Mouse (Mus musculus): ENCODE results near the gene Gstm6. TPM values are rescaled to one million over a fixed set of nuclear protein-coding genes. Genes with fewer than 3 reads are reported as not detected.
"Not testable (repeated sequence)": the region's sequence is repeated elsewhere in the genome, so short reads cannot be mapped to it uniquely, and the experiment has no call there.

Gene Gstm6
- polyA plus RNA-seq, 1 experiment from 2014 or later: 12.2 TPM

- Histone ChIP-seq H3K27me3 (ENCODE audit: control insufficient read depth, insufficient read depth, low read length) (no peaks in the 10 kb centered on the region), H3K4me1 (ENCODE audit: control insufficient read depth, insufficient read depth, low read length) (no peaks in the 10 kb centered on the region), H3K9ac (ENCODE audit: low read length) (no peak overlapping the region), H3K36me3 (ENCODE audit: control insufficient read depth, insufficient read depth) (no peaks in the 10 kb centered on the region), H3K27ac (ENCODE audit: low read length) (no peak overlapping the region), H3K4me3 (ENCODE audit: low read length) (no peak overlapping the region), H3K9me3 (replicated peaks; ENCODE audit: control insufficient read depth, low read length) (no peaks in the 10 kb centered on the region), H3K4me2 (ENCODE audit: low read depth, low read length) (no peak overlapping the region)
- no peak for ATAC-seq (replicated peaks; ENCODE audit: extremely low read depth, insufficient read depth, low FRiP score)
- 90% methylated on average over 3 of the region's 3 CpGs for whole genome bisulfite sequencing
These were observed 28.5 kb upstream of the Gstm6 start for GRCm38 (mm10) chr3:107972070-107972469.

- not testable (repeated sequence) for H3K4me2 ChIP-seq (ENCODE audit: low read depth, low read length); H3K27ac ChIP-seq (ENCODE audit: low read length); H3K9me3 ChIP-seq (replicated peaks; ENCODE audit: control insufficient read depth, low read length); ATAC-seq (replicated peaks; ENCODE audit: extremely low read depth, insufficient read depth, low FRiP score); H3K36me3 ChIP-seq (ENCODE audit: control insufficient read depth, insufficient read depth); H3K4me3 ChIP-seq (ENCODE audit: low read length); H3K27me3 ChIP-seq (ENCODE audit: control insufficient read depth, insufficient read depth, low read length); H3K4me1 ChIP-seq (ENCODE audit: control insufficient read depth, insufficient read depth, low read length); H3K9ac ChIP-seq (ENCODE audit: low read length)
- WGBS: 42% methylated on average over 3 of the region's 3 CpGs
These were observed 27.6 kb upstream of the Gstm6 start for GRCm38 (mm10) chr3:107971101-107971500.

- Histone ChIP-seq H3K4me3 (ENCODE audit: low read length) (no peak within 1 kb of the TSS), H3K36me3 (ENCODE audit: control insufficient read depth, insufficient read depth) (no peaks in the 10 kb centered on the region), H3K4me2 (ENCODE audit: low read depth, low read length) (no peak within 1 kb of the TSS), H3K27me3 (ENCODE audit: control insufficient read depth, insufficient read depth, low read length) (no peaks in the 10 kb centered on the region), H3K9ac (ENCODE audit: low read length) (no peak within 1 kb of the TSS), H3K4me1 (ENCODE audit: control insufficient read depth, insufficient read depth, low read length) (0 out of 2 replicates have a peak, but pooled peaks cover 2% of the 10 kb centered on the region), H3K9me3 (replicated peaks; ENCODE audit: control insufficient read depth, low read length) (no peaks in the 10 kb centered on the region), H3K27ac (ENCODE audit: low read length) (no peak within 1 kb of the TSS)
- peak; percentile 6; the same call in 1 of the 2 replicates for ATAC-seq (replicated peaks; ENCODE audit: extremely low read depth, insufficient read depth, low FRiP score)
- 49% methylated on average over 13 of the region's 13 CpGs for WGBS
These were observed 25.3 kb upstream of the Gstm6 start, which contains the start of gene Gstm3 for GRCm38 (mm10) chr3:107968724-107969395. Gene Gstm3, minus strand, starts transcription at chr3:107969283.

- Histone ChIP-seq H3K4me2 (ENCODE audit: low read depth, low read length) (no peak overlapping the region), H3K9ac (ENCODE audit: low read length) (no peak overlapping the region), H3K27me3 (ENCODE audit: control insufficient read depth, insufficient read depth, low read length) (no peaks in the 10 kb centered on the region), H3K4me3 (ENCODE audit: low read length) (no peak overlapping the region), H3K36me3 (ENCODE audit: control insufficient read depth, insufficient read depth) (no peaks in the 10 kb centered on the region), H3K27ac (ENCODE audit: low read length) (no peak overlapping the region), H3K4me1 (ENCODE audit: control insufficient read depth, insufficient read depth, low read length) (0 out of 2 replicates have a peak, but pooled peaks cover 2% of the 10 kb centered on the region), H3K9me3 (replicated peaks; ENCODE audit: control insufficient read depth, low read length) (no peaks in the 10 kb centered on the region)
- WGBS: 92% methylated on average over 5 of the region's 5 CpGs
- no peak for ATAC-seq (replicated peaks; ENCODE audit: extremely low read depth, insufficient read depth, low FRiP score)
These were observed 23.1 kb upstream of the Gstm6 start for GRCm38 (mm10) chr3:107966631-107967030.

GRCm38 (mm10) chr3:107965592-107965991 is 22.0 kb upstream of the Gstm6 start:
- Histone ChIP-seq H3K4me2 (ENCODE audit: low read depth, low read length) (no peak overlapping the region), H3K36me3 (ENCODE audit: control insufficient read depth, insufficient read depth) (no peaks in the 10 kb centered on the region), H3K9ac (ENCODE audit: low read length) (no peak overlapping the region), H3K4me3 (ENCODE audit: low read length) (no peak overlapping the region), H3K27me3 (ENCODE audit: control insufficient read depth, insufficient read depth, low read length) (no peaks in the 10 kb centered on the region), H3K27ac (ENCODE audit: low read length) (no peak overlapping the region), H3K9me3 (replicated peaks; ENCODE audit: control insufficient read depth, low read length) (no peaks in the 10 kb centered on the region), H3K4me1 (ENCODE audit: control insufficient read depth, insufficient read depth, low read length) (0 out of 2 replicates have a peak, but pooled peaks cover 2% of the 10 kb centered on the region)
- WGBS: 46% methylated on average over 1 of the region's 1 CpGs
- no peak for ATAC-seq (replicated peaks; ENCODE audit: extremely low read depth, insufficient read depth, low FRiP score)

GRCm38 (mm10) chr3:107964656-107965308 is 21.2 kb upstream of the Gstm6 start:
- no peak for ATAC-seq (replicated peaks; ENCODE audit: extremely low read depth, insufficient read depth, low FRiP score)
- 0 out of 2 replicates have a peak, but pooled peaks cover 2% of the 10 kb centered on the region for H3K4me1 ChIP-seq (ENCODE audit: control insufficient read depth, insufficient read depth, low read length)
- H3K27ac ChIP-seq (ENCODE audit: low read length): no peak overlapping the region
- H3K36me3 ChIP-seq (ENCODE audit: control insufficient read depth, insufficient read depth): no peaks in the 10 kb centered on the region
- no peaks in the 10 kb centered on the region for H3K27me3 ChIP-seq (ENCODE audit: control insufficient read depth, insufficient read depth, low read length)
- no peak overlapping the region for H3K4me2 ChIP-seq (ENCODE audit: low read depth, low read length)
- no peaks in the 10 kb centered on the region for H3K9me3 ChIP-seq (replicated peaks; ENCODE audit: control insufficient read depth, low read length)
- H3K9ac ChIP-seq (ENCODE audit: low read length): no peak overlapping the region
- WGBS: 62% methylated on average over 5 of the region's 5 CpGs
- H3K4me3 ChIP-seq (ENCODE audit: low read length): no peak overlapping the region

GRCm38 (mm10) chr3:107964026-107964425 is 20.5 kb upstream of the Gstm6 start:
- Histone ChIP-seq H3K9ac (ENCODE audit: low read length) (no peak overlapping the region), H3K4me2 (ENCODE audit: low read depth, low read length) (no peak overlapping the region), H3K4me1 (ENCODE audit: control insufficient read depth, insufficient read depth, low read length) (0 out of 2 replicates have a peak, but pooled peaks cover 2% of the 10 kb centered on the region), H3K4me3 (ENCODE audit: low read length) (no peak overlapping the region), H3K9me3 (replicated peaks; ENCODE audit: control insufficient read depth, low read length) (no peaks in the 10 kb centered on the region), H3K27me3 (ENCODE audit: control insufficient read depth, insufficient read depth, low read length) (no peaks in the 10 kb centered on the region), H3K36me3 (ENCODE audit: control insufficient read depth, insufficient read depth) (no peaks in the 10 kb centered on the region), H3K27ac (ENCODE audit: low read length) (no peak overlapping the region)
- ATAC-seq (replicated peaks; ENCODE audit: extremely low read depth, insufficient read depth, low FRiP score): no peak
- 81% methylated on average over 4 of the region's 4 CpGs for WGBS

- H3K27me3 ChIP-seq (ENCODE audit: control insufficient read depth, insufficient read depth, low read length); H3K9ac ChIP-seq (ENCODE audit: low read length); H3K9me3 ChIP-seq (replicated peaks; ENCODE audit: control insufficient read depth, low read length); H3K4me1 ChIP-seq (ENCODE audit: control insufficient read depth, insufficient read depth, low read length); H3K4me2 ChIP-seq (ENCODE audit: low read depth, low read length); H3K36me3 ChIP-seq (ENCODE audit: control insufficient read depth, insufficient read depth); H3K27ac ChIP-seq (ENCODE audit: low read length); H3K4me3 ChIP-seq (ENCODE audit: low read length); ATAC-seq (replicated peaks; ENCODE audit: extremely low read depth, insufficient read depth, low FRiP score): not testable (repeated sequence)
- 82% methylated on average over 9 of the region's 9 CpGs for WGBS
These were observed 11.7 kb upstream of the Gstm6 start for GRCm38 (mm10) chr3:107955260-107955659.

- 82% methylated on average over 5 of the region's 5 CpGs for WGBS
- Histone ChIP-seq H3K36me3 (ENCODE audit: control insufficient read depth, insufficient read depth) (no peaks in the 10 kb centered on the region), H3K9me3 (replicated peaks; ENCODE audit: control insufficient read depth, low read length) (no peaks in the 10 kb centered on the region), H3K4me2 (ENCODE audit: low read depth, low read length) (no peak overlapping the region), H3K4me3 (ENCODE audit: low read length) (no peak overlapping the region), H3K4me1 (ENCODE audit: control insufficient read depth, insufficient read depth, low read length) (no peaks in the 10 kb centered on the region), H3K9ac (ENCODE audit: low read length) (no peak overlapping the region), H3K27me3 (ENCODE audit: control insufficient read depth, insufficient read depth, low read length) (peaks cover 2% of the 10 kb centered on the region; the same call in 1 of the 2 replicates), H3K27ac (ENCODE audit: low read length) (no peak overlapping the region)
- no peak for ATAC-seq (replicated peaks; ENCODE audit: extremely low read depth, insufficient read depth, low FRiP score)
These were observed 10.4 kb upstream of the Gstm6 start for GRCm38 (mm10) chr3:107953906-107954305.

Data from heart, embryonic 16.5 days (tissue).